Mouse (Mus musculus): ENCODE data around the gene Gadd45a.
"Not testable (repeated sequence)": the region's sequence is repeated elsewhere in the genome, so short reads cannot be mapped to it uniquely, and the experiment has no call there.

The Gadd45a gene

GRCm38 (mm10) chr6:67048880-67049694 lies 11.8 kb upstream of the Gadd45a start:
- DNase-seq (ENCODE audit: low spot score in 2 of 2): no peak

- no peak for DNase-seq (ENCODE audit: low spot score in 2 of 2)
Measured at GRCm38 (mm10) chr6:67048052-67048691, 10.9 kb upstream of the Gadd45a start.

DNA sequence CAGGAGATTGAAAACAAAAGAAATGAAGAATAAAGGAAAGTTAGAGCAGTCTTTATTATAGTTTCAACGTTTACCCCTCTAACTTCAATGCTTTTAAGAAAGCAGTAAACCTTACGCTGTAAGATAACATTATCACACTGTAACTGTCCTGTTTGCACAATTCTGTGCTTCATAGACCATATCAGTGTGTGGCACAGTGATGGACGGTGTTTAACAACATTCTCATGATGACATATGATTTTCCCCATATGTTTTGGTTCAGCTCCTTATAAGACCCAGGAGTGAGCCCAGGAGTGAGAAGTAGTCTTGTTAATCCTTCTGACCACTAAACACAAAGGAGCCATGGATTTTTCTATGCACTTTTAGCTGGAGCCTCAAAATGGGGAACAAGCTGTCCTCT lies 9.7 kb upstream of the Gadd45a start:
- no peak for DNase-seq (ENCODE audit: low spot score in 2 of 2)

GRCm38 (mm10) chr6:67045424-67045823 lies 8.2 kb upstream of the Gadd45a start:
- DNase-seq (ENCODE audit: low spot score in 2 of 2): no peak

- DNase-seq (ENCODE audit: low spot score in 2 of 2): no peak
Measured at GRCm38 (mm10) chr6:67040904-67041410, 3.7 kb upstream of the Gadd45a start.

GRCm38 (mm10) chr6:67038964-67039363 lies 1.7 kb upstream of the Gadd45a start:
- no peak for DNase-seq (ENCODE audit: low spot score in 2 of 2)

GRCm38 (mm10) chr6:67036356-67036811 lies 873 bp downstream of the Gadd45a start:
- DNase-seq (ENCODE audit: low spot score in 2 of 2): peak; percentile 68 to 76

DNA sequence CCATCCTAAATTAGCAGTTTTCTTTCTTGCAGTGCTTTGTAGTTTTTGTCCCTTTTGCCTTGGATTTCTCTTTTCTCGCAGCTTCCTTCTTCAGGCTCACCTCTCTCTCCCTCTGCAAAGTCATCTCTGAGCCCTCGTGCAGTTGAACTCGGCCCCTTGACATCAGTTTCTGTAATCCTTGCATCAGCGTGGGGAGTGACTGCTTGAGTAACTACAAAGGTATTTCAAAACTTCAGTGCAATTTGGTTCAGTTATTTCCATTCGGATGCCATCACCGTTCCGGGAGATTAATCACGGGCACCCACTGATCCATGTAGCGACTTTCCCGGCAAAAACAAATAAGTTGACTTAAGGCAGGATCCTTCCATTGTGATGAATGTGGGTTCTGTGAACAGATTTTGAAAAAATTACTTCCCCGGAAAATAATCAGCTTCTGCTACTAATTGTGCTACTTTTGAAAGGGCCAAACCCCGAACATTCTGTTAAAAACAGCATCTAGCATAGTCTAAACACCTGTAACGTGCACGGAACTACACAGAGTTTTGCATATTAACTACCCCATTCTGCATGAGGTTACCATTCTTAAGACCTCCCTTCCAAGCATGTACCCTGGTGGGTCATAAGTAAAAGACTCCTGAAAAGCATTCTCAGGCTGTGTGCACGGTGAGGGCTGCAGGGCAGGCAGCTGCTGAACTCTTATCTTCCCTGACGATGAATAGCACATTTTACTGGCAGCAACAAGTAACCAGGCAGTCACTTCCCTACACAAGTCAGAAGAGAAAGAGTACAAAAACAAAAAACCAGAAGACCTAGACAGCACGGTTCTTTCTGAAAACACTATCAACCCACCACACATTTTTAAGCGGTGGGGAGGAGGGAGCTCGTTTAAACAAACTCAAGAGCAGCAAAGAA lies 1.6 kb downstream of the Gadd45a start:
- no peak for DNase-seq (ENCODE audit: low spot score in 2 of 2)

DNA sequence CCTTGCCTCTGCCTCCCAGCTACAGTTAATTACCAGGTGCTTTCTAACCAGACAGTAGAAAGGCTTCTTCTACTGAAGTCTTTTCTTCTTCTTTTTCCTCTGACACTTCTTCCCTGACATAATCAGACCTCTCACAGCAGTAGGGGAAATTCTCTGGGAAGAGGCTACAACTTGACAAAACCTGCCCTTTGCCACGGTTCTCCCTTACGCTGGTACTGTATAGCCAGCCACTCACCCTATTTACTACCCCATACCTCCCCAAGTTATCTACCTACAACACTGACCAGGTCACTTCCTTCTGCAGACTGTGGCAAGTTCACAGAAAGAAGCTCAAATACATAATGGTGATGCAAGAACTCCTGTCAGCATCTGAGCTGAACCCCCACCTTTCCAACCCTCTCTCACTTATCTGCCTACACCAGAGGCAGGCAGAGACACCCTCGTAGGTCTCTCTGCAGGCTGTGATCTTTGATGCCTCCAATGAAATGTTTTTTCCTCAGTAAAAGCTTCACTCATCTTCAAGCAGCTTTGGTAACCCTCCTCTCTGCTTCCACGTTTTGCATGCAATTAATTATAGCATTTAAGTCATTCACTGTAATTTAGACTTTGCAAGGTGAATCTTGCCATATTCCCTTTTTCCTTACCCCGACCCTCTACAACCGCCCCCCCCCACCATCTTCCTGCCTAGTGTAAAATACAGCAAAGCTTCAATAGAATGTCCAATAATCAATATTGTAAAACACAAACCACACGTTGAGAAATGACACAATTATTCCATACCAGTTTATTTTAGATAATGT lies 2.7 kb downstream of the Gadd45a start:
- DNase-seq (ENCODE audit: low spot score in 2 of 2): no peak

DNA sequence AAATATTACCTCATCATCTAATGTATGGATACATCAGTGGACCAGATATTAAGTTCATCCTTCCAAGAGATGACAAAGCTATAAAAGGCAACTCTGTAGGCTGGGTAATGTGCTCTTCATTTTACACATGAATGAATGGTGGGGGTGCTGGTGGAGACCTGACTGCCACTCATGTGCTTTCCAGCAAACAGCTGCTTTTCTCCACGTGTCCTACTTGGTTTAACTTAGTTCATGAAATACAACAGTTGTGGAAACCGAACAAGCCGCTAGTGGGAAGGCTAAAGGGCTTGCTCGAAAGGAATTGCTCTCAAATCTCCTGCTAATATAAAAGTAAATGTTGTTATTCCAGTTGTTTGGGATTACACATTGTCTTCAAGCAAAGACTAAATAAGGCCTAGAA lies 3.7 kb downstream of the Gadd45a start:
- DNase-seq (ENCODE audit: low spot score in 2 of 2): no peak

GRCm38 (mm10) chr6:67032972-67033371 lies 4.3 kb downstream of the Gadd45a start:
- DNase-seq (ENCODE audit: low spot score in 2 of 2): not testable (repeated sequence)

DNA sequence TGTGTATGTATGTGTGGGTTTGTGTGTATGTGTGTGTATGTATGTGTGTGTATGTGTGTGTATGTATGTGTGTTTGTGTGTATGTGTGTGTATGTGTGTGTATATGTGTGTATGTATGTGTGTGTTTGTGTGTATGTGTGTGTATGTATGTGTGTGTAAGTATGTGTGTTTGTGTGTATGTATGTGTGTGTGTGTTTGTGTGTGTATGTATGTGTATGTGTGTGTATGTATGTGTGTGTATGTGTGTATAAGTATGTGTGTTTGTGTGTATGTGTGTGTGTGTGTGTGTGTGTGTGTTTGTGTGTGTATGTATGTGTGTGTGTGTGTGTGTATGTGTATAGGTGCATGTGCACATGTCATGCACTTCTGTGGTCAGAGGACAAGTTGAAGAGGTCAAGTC lies 4.7 kb downstream of the Gadd45a start:
- DNase-seq (ENCODE audit: low spot score in 2 of 2): not testable (repeated sequence)

- no peak for DNase-seq (ENCODE audit: low spot score in 2 of 2)
Measured at GRCm38 (mm10) chr6:67030846-67031245, 6.4 kb downstream of the Gadd45a start.

DNA sequence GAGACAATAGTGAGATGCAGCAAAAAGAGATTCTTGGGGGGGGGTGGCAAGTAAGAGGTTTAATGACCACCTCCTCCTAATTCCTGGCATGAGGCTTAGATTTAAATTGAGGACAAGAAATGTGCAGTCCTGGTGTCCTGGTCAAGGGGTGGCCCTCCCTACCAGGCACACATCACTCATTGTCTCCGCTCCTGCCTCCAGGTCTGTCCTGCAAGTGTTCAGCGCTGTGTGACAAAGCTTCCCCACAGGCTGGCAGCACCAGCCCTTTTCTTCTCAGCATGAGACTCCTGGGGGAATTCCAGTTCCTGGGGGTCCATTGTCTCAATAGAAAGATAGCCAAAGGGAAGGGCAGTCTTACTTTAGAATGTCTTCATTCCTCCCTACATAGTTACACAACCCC lies 6.8 kb downstream of the Gadd45a start:
- no peak for DNase-seq (ENCODE audit: low spot score in 2 of 2)

DNA sequence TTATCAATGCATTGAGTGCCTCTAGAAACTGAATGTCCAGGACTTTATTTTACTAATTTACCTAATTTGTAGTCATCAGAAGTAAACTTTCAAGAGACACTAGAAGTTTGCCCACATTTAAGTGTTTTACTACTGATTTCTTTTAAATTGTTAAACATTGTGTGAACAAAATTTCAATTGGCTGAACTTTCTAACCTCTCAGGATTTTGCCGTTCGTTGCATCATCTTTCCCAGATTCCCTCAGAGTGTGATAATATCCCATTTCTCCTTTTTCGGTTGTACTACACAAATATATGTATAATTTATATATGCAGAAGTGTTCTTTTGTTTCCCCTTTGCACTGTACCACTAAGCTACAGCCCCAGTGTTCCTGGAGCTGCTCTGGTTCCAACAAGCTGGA lies 7.3 kb downstream of the Gadd45a start:
- DNase-seq (ENCODE audit: low spot score in 2 of 2): no peak

GRCm38 (mm10) chr6:67029312-67029950 lies 7.8 kb downstream of the Gadd45a start:
- no peak for DNase-seq (ENCODE audit: low spot score in 2 of 2)

DNA sequence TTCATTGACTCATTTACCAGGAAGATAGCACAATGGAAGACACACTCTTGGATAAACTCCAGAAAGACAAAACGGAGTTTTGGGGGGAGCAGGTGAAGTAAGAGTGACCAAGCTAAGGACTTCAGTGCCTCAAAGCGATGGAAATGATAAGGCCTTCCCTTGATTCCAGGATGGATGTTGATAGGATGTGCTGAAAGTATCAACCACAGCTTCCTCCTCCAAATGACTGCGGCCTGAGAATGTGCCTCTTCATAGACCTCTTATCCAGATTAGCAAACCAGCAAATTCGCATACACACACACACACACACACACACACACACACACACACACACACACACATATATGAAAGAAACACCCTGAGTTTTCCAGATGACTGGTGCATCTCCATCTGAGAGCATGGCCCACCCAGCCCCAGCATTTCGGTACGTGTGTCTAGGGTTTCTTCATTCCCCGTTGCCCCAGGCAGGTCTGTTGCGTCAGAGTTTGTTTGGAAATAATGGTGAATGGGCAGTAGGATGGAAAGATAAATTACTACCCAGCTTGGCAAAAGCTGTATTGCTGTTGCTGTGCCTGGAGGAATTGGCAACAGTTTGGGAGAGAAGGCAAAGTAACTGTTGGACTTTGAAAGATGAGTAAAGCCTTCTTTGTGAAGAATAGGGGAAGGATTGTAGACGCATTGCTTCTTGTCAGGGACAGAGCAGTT lies 9.7 kb downstream of the Gadd45a start:
- DNase-seq (ENCODE audit: low spot score in 2 of 2): no peak

DNA sequence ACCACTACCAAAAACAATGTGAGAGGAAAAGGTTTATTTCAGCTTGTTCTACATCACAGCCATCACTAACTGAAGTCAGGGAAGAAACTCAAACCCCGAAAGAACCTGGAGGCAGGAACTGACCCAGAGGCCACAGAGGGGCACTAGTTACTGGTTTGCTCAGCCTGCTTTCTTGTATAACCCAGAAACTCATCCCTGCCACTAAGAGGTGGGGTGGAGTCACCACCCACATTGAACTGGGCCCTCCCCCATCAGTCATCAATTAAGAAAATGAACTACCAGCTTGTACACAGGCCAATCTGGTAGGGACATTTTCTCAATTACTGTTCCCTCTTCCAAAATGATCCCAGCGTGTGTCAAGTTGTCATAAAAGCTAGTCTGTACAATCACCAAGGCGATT lies 10.6 kb downstream of the Gadd45a start:
- DNase-seq (ENCODE audit: low spot score in 2 of 2): no peak

DNA sequence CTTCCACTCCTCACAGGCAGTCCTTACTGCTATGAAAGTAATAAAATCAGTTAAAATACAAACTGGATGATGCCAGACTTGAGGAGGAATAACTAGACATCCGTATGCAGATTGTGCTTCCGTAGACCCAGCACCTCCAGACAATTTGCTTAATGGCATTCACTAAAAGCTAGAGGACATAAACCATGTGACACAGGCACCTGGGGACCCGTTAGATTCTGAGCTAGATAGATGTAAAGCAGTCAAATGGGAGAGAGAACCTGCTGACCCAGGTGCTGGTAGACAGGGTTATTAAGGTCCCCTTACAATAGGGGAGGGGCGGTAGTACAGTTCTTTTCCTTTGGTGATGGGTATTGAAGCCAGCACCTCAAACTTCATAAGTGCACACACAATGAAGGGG lies 13.5 kb downstream of the Gadd45a start:
- no peak for DNase-seq (ENCODE audit: low spot score in 2 of 2)

GRCm38 (mm10) chr6:67021308-67021707 lies 15.9 kb downstream of the Gadd45a start:
- DNase-seq (ENCODE audit: low spot score in 2 of 2): no peak
